Mouse (Mus musculus) spleen, adult 2 months (tissue): ENCODE data around the gene Chl1.

Experiments
- CTCF ChIP-seq: fragments of 200-500 bp; IDR thresholded peaks from 2 replicates; pipeline ENCODE4 v1.5.1; 2011; ENCODE audit warnings: mild to moderate bottlenecking, inconsistent platforms; ENCODE audit not compliant: insufficient read depth, insufficient read length, insufficient replicate concordance; ENCODE audit errors: extremely low read depth
- POLR2A ChIP-seq: fragments of 200-500 bp; IDR thresholded peaks from 2 replicates; pipeline ENCODE4 v1.6.1; 2011; ENCODE audit warnings: low read depth, low read length, inconsistent platforms

- TF ChIP-seq CTCF (no peak), POLR2A (no peak)
Observed at GRCm38 (mm10) chr6:103543753-103544152, 33.4 kb downstream of the Chl1 start.
